Mouse (Mus musculus) hindbrain, embryonic 16.5 days (tissue): ENCODE data around the gene Id4. TPM values are rescaled to one million over a fixed set of nuclear protein-coding genes. Genes with fewer than 3 reads are reported as not detected.
A peak's percentile ranks its signal among the peaks of the same experiment; 100 is the strongest.

ENCODE experiments used
- ATAC-seq: fragments of 200-750 bp; cut with Nextera tagmentation; 2 replicates; pipeline ENCODE4 v1.8.0; 2017; ENCODE audit warnings: moderate TSS enrichment, moderate library complexity
- H3K27ac ChIP-seq: fragments of 300-500 bp; sonication (generic); 2 replicates; pipeline ENCODE4 v1.5.1; 2014; ENCODE audit warnings: low read depth, mild to moderate bottlenecking, control low read depth, low read length, moderate library complexity
- H3K27me3 ChIP-seq: fragments of 300-500 bp; sonication (generic); replicated peaks from 2 replicates; pipeline ENCODE4 v1.6.1; 2014; ENCODE audit warnings: low read length; ENCODE audit not compliant: control insufficient read depth, insufficient read depth
- H3K36me3 ChIP-seq: fragments of 300-500 bp; sonication (generic); 2 replicates; pipeline ENCODE4 v1.6.1; 2014; ENCODE audit warnings: mild to moderate bottlenecking, low read length, moderate library complexity, mixed read lengths; ENCODE audit not compliant: control insufficient read depth, insufficient read depth
- H3K4me1 ChIP-seq: fragments of 300-500 bp; sonication (generic); 2 replicates; pipeline ENCODE4 v1.6.1; 2014; ENCODE audit warnings: low read depth, low read length; ENCODE audit not compliant: control insufficient read depth, insufficient read depth
- H3K4me2 ChIP-seq: fragments of 300-500 bp; sonication (generic); 2 replicates; pipeline ENCODE4 v1.6.1; 2014; ENCODE audit warnings: mild to moderate bottlenecking, low read length, control low read depth, moderate library complexity
- H3K4me3 ChIP-seq: fragments of 300-500 bp; sonication (generic); 2 replicates; pipeline ENCODE4 v1.5.1; 2014; ENCODE audit warnings: mild to moderate bottlenecking, low read length, control low read depth, moderate library complexity
- H3K9ac ChIP-seq: fragments of 300-500 bp; sonication (generic); 2 replicates; pipeline ENCODE4 v1.6.1; 2014; ENCODE audit warnings: low read depth, mild to moderate bottlenecking, control low read depth, low read length, moderate library complexity
- H3K9me3 ChIP-seq: fragments of 300-500 bp; sonication (generic); 2 replicates; pipeline ENCODE4 v1.6.1; 2014; ENCODE audit warnings: mild to moderate bottlenecking, low read length, moderate library complexity; ENCODE audit not compliant: control insufficient read depth
- WGBS: fragments of 180-500 bp; shearing (Covaris S2); extraction: QIAGEN DNeasy Blood & Tissue Kit; methylation state at CpG from one replicate; pipeline ENCODE4 v1.1.7; 2014; 5-methylcytosine and 5-hydroxymethylcytosine counted together
- polyA plus RNA-seq: library from polyadenylated mRNA; unstranded; fragments of >200 nt; fragmentation: Nextera tagmentation; extraction: Ambion mirVana; gene quantifications from 2 replicates; pipeline ENCODE4 v1.2.1, GENCODE M21; 2015

Gene Id4
- 20.2 and 59.5 TPM in 2 replicates for polyA plus RNA-seq

DNA sequence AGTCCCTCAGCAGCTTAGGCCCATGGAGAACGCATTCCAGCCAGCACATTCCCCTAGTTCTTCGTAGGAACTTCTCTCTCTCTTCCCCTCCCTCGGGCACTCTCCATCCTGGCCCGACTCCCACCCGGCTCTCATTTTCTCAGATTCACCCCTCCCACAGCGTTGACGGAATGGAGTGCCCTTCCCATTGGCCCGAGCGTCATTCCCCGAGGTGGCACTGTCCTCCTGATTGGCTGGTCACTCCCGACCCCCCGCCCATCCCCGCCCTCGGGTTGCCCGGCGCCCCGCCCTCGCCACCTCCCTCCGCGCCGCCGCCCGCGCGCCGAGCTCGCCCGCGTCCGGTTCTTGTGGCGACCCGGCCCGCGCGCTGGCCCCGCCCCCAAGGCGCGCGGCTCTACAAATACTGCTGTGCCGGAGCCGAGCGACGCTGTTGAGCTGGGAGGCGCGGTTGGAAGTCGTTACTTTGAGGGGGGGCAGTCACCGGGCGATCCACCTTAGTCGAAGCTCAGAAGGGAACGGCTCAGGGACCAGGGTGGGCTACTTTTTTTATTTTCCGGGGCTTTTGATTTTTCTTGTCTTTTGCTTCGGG, at the start of gene Id4:
Gene Id4, plus strand, starts transcription at position 539 of the 589 bp plus-strand sequence.
- WGBS, result under 1% methylated on average over 52 of the region's 52 CpGs
- H3K4me3 ChIP-seq, result peak within 1 kb of the TSS; percentile 71

GRCm38 (mm10) chr13:48227136-48227535, 33.9 kb upstream of the Id4 start:
- peak overlapping the region; percentile 30; the same call in 1 of the 2 replicates for H3K27ac ChIP-seq
- peak overlapping the region; percentile 26 for H3K4me3 ChIP-seq
- WGBS, result 22% methylated on average over 8 of the region's 8 CpGs
- peak overlapping the region; percentile 72 for H3K4me2 ChIP-seq
- H3K9me3 ChIP-seq, result no peaks in the 10 kb centered on the region
- H3K4me1 ChIP-seq, result peaks cover 10% of the 10 kb centered on the region
- H3K36me3 ChIP-seq, result no peaks in the 10 kb centered on the region
- H3K9ac ChIP-seq, result no peak overlapping the region
- no peak for ATAC-seq
- H3K27me3 ChIP-seq, result no peaks in the 10 kb centered on the region

More for the DNA sequence above, at the start of gene Id4:
- peak within 1 kb of the TSS; percentile 93 for H3K27ac ChIP-seq
- H3K4me1 ChIP-seq, result peaks cover 5% of the 10 kb centered on the region
- no peaks in the 10 kb centered on the region for H3K36me3 ChIP-seq
- H3K9ac ChIP-seq, result peak within 1 kb of the TSS; percentile 88
- ATAC-seq, result peak; percentile 98
- no peaks in the 10 kb centered on the region for H3K27me3 ChIP-seq
- peak within 1 kb of the TSS; percentile 81 for H3K4me2 ChIP-seq
- H3K9me3 ChIP-seq, result no peaks in the 10 kb centered on the region

GRCm38 (mm10) chr13:48227712-48228111, 33.3 kb upstream of the Id4 start:
- H3K27ac ChIP-seq, result peak overlapping the region; percentile 89
- H3K9ac ChIP-seq, result peak overlapping the region; percentile 78
- ATAC-seq, result peak; percentile 99
- WGBS, result under 1% methylated on average over 38 of the region's 38 CpGs
- no peaks in the 10 kb centered on the region for H3K27me3 ChIP-seq
- peak overlapping the region; percentile 50 for H3K4me3 ChIP-seq
- H3K4me1 ChIP-seq, result peaks cover 10% of the 10 kb centered on the region
- no peaks in the 10 kb centered on the region for H3K36me3 ChIP-seq
- no peaks in the 10 kb centered on the region for H3K9me3 ChIP-seq
- peak overlapping the region; percentile 72 for H3K4me2 ChIP-seq

- Histone ChIP-seq H3K9me3 (no peaks in the 10 kb centered on the region), H3K4me3 (peak overlapping the region; percentile 50), H3K4me1 (peaks cover 10% of the 10 kb centered on the region), H3K36me3 (no peaks in the 10 kb centered on the region), H3K27ac (peak overlapping the region; percentile 89), H3K4me2 (peak overlapping the region; percentile 72), H3K9ac (peak overlapping the region; percentile 78), H3K27me3 (no peaks in the 10 kb centered on the region)
- WGBS, result 10% methylated on average over 4 of the region's 4 CpGs
- ATAC-seq, result peak; percentile 62; the same call in 1 of the 2 replicates
Measured at GRCm38 (mm10) chr13:48228114-48228513, 32.9 kb upstream of the Id4 start.

- Histone ChIP-seq H3K4me1 (peaks cover 10% of the 10 kb centered on the region), H3K27ac (0 out of 2 replicates have a peak overlapping the region, but pooled peaks have one; percentile 13), H3K27me3 (no peaks in the 10 kb centered on the region), H3K9ac (no peak overlapping the region), H3K36me3 (no peaks in the 10 kb centered on the region), H3K4me2 (no peak overlapping the region), H3K9me3 (no peaks in the 10 kb centered on the region), H3K4me3 (no peak overlapping the region)
- ATAC-seq, result no peak
- WGBS, result 35% methylated on average over 6 of the region's 6 CpGs
Measured at GRCm38 (mm10) chr13:48230996-48231395, 30.0 kb upstream of the Id4 start.

DNA sequence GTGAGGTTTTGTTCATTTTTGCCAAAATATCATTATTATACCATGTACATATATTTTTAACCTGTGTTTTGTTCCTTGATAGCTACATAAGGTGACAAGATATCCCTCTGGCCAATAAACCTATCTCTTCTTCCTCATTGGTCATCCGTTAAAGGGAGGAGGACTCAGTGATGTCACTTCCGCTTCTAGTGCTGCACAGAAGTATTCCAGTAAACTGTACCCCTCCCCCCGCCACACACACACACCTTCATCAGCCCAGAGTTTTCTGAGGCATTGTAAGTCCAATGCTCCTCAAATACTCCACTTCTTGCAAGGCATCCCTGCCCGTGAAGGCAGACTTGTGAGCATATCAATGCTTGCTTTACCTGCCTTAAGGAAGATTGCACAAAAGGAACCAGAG, 24.6 kb upstream of the Id4 start:
- Histone ChIP-seq H3K9ac (no peak overlapping the region), H3K4me2 (no peak overlapping the region), H3K4me1 (no peaks in the 10 kb centered on the region), H3K36me3 (no peaks in the 10 kb centered on the region), H3K27ac (no peak overlapping the region), H3K27me3 (no peaks in the 10 kb centered on the region), H3K9me3 (no peaks in the 10 kb centered on the region), H3K4me3 (no peak overlapping the region)
- no peak for ATAC-seq
- WGBS, result 81% methylated on average over 4 of the region's 4 CpGs

DNA sequence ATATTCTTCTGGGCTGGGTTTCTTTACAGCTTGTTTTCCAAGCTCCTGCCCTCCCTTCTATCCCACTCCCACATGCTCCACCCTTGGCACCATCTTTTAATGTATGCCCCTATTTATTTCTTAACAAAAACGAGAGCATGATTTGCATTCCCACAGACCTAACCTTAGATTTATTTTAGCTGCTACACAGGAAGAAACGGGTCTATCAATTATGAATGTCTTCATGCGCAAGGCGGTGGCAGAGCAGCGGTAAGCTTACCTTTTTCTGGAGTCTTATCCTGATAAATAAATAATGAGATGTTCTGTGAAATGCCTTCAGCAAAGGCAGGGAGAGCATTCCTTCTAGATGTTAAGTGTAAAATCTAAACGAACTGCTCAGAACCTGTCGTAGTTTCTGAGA, 24.2 kb upstream of the Id4 start:
- Histone ChIP-seq H3K4me1 (no peaks in the 10 kb centered on the region), H3K27ac (no peak overlapping the region), H3K9me3 (no peaks in the 10 kb centered on the region), H3K27me3 (no peaks in the 10 kb centered on the region), H3K36me3 (no peaks in the 10 kb centered on the region), H3K9ac (no peak overlapping the region), H3K4me2 (no peak overlapping the region), H3K4me3 (no peak overlapping the region)
- 70% methylated on average over 7 of the region's 7 CpGs for WGBS
- no peak for ATAC-seq

DNA sequence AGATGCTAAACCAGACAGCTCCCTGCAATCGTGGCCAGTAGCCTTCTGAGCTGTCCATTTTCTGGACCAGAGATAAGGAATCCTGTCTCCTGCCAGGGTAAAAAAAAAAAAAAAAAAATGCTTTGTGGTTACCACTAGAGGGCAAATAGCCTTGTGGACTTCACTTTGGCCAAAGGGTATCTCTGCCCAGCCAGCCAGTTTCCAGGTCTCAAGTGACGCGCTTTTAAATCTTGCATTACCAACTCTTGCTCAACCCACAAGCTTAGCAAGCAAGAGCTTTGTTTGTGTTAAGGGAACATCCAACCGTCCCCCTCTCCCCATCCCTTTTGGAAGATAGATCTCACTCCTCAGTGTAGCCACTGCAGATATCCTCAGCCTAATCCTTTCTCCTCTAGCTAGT, 23.5 kb upstream of the Id4 start:
- Histone ChIP-seq H3K27ac (peak overlapping the region; percentile 0; the same call in 1 of the 2 replicates), H3K36me3 (no peaks in the 10 kb centered on the region), H3K4me2 (no peak overlapping the region), H3K9me3 (no peaks in the 10 kb centered on the region), H3K4me1 (no peaks in the 10 kb centered on the region), H3K9ac (no peak overlapping the region), H3K27me3 (no peaks in the 10 kb centered on the region), H3K4me3 (no peak overlapping the region)
- 15% methylated on average over 4 of the region's 4 CpGs for WGBS
- ATAC-seq, result no peak

DNA sequence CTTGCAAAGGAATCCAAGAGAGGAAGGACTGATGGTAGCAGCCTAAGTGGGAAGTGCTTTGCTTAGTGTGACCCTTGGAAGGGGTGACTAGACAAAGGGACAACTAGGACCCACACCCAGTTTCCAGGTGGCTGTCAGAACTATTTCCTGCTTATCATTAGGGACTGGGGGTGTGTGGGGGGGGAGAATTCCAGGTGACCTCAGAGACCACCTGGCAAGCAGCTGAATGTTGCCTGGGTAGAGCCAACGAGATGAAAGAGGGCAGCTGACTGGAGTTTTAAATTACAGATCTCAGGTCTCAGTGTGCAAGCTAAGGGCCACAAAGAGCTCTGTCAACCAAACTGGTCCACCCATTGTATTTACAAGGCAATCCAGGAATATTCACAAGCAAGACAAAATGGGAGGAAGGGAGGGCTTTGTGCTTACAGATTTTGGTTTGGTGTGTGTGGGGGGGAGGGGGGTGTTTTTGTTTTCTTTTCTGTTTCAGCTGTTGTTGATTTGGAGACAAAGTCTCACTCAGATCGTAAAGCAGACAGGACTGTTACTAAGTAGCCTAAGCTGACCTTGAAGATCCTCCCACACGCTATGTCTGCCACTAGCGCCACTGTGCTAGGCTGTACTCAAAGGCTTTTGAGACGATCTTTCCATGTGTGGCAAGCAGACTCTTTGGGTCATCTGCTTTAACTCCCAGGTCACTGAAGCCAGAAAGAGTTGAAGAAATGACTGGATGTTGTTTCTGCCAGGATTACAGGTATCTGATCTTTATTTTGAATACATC, 15.6 kb upstream of the Id4 start:
- ATAC-seq, result no peak
- Histone ChIP-seq H3K27me3 (no peaks in the 10 kb centered on the region), H3K27ac (no peak overlapping the region), H3K4me3 (no peak overlapping the region), H3K9me3 (no peaks in the 10 kb centered on the region), H3K36me3 (no peaks in the 10 kb centered on the region), H3K9ac (no peak overlapping the region), H3K4me1 (no peaks in the 10 kb centered on the region), H3K4me2 (no peak overlapping the region)
- 37% methylated on average over 5 of the region's 5 CpGs for WGBS
